Mouse (Mus musculus): ENCODE data around the gene Tmem262. TPM values are rescaled to one million over a fixed set of nuclear protein-coding genes. Genes with fewer than 3 reads are reported as not detected.

Gene Tmem262
- total RNA-seq, 2 experiments from 2014 or later: not detected

- ATAC-seq (replicated peaks; ENCODE audit: poor library complexity): no peak
These were observed 20.9 kb upstream of the Tmem262 start for GRCm38 (mm10) chr19:6058966-6059365.

- ATAC-seq (replicated peaks; ENCODE audit: poor library complexity): peak; percentile 68
These were observed 18.8 kb upstream of the Tmem262 start, which contains the start of gene Znhit2 for GRCm38 (mm10) chr19:6061021-6061533. Gene Znhit2, plus strand, starts transcription at chr19:6061192.

DNA sequence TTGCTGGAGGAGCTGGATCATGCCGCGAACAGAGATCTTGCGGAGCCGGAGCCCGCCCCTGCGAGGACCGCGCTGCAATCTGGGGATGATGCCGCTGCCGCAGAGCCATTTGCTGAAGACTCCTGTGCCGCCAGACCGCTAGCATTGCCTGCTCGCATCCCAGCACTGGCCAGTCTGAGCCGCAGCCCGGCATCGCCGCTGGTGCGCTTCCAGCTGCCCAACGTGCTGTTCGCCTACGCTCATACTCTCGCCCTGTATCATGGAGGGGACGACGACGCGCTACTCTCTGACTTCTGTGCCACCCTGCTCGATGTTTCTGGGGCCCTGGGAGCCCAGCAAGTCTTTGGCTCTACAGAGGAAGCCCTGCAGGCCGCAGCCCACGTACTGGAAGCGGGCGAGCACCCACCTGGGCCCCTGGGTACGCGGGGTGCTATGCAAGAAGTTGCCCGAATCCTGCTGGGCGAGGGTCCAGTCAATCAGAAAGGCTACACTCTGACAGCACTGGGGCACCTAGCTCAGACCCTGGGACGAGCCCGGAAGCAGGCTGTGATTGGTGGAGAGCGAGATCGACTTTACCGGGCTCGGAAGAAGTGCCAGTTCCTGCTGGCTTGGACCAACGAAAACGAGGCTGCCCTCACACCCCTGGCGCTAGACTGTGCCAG, 18.1 kb upstream of the Tmem262 start:
- ATAC-seq (replicated peaks; ENCODE audit: poor library complexity): peak; percentile 40

GRCm38 (mm10) chr19:6062418-6062817, 17.4 kb upstream of the Tmem262 start:
- no peak for ATAC-seq (replicated peaks; ENCODE audit: poor library complexity)

GRCm38 (mm10) chr19:6063081-6063480, 16.8 kb upstream of the Tmem262 start:
- ATAC-seq (replicated peaks; ENCODE audit: poor library complexity): no peak

DNA sequence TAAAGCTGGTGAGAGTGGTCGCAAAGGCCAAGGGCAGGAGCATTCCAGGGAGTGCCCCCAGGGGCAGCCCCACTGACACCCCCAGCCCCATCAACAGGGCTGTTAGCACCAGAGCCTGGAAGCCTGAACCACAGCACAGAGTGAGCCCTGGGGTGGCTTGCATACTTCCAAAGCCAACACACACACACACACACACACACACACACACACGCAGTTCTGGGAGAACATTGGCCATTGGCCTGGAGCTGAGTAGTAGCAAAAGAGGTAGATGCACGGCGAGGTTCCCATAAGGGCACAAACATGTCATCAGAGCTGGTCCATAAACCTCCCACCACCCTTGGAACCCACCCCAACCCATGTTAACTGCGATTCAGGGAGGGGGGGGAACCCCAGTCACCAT, 13.3 kb upstream of the Tmem262 start:
- ATAC-seq (replicated peaks; ENCODE audit: poor library complexity): no peak

GRCm38 (mm10) chr19:6067011-6067723, 12.7 kb upstream of the Tmem262 start:
- ATAC-seq (replicated peaks; ENCODE audit: poor library complexity): peak; percentile 81

DNA sequence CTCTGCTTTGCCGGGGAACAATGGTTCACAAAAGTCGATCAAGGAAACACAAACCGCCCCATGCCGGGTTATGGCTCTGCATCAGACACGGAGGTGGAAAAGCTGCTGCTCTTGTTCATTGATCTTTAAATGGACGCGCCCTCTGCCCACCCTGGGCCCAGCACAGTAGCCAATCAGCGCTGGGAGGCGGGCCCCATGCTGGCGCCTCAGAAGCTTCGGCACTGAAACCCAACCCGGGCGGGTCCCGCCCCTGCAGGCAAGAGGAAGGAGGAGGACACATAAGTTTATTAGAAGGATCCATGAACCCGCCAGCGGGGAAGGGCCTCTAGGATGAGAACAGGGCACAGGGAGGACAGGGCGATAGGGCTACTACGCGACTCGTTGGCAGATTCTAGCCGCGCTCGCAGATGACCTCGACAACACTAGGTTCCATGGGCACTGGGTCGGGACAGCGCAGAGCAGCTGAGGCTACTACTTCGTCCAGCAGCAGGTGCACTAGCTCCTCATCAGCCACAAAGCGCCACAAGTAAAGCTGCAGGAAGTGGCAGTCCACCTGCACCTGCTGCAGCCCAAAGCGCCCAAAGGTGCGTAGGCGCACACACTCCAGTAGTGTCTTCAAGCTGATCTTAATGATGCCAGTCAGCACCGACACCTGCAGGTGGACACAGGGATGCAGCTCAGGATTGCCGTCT, 12.0 kb upstream of the Tmem262 start, which contains the start of gene Tm7sf2:
Tm7sf2 (minus strand) TSS at position 650 of the 692 bp plus-strand sequence.
- peak; percentile 87 for ATAC-seq (replicated peaks; ENCODE audit: poor library complexity)

DNA sequence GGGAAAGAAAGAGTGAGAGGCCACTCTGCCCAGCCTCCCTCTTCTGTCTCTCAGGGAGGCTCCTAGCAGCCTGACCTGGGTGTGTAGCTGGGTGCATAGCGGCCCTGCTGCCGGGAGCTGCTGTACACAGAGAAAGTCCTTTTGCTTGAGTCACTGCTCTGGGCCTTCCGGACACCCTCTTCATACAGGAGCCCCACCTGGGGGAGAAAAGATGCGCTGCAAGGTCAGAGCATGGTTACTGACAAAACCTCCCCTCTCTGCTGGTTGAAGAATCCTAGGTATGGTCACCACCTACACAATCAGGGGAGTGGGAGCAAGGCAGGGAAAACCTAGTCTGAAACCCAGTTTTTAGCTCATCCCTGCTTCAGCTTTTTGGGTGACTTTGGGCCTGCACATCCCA, 10.9 kb upstream of the Tmem262 start:
- no peak for ATAC-seq (replicated peaks; ENCODE audit: poor library complexity)

GRCm38 (mm10) chr19:6069851-6070250, 10.0 kb upstream of the Tmem262 start:
- no peak for ATAC-seq (replicated peaks; ENCODE audit: poor library complexity)

DNA sequence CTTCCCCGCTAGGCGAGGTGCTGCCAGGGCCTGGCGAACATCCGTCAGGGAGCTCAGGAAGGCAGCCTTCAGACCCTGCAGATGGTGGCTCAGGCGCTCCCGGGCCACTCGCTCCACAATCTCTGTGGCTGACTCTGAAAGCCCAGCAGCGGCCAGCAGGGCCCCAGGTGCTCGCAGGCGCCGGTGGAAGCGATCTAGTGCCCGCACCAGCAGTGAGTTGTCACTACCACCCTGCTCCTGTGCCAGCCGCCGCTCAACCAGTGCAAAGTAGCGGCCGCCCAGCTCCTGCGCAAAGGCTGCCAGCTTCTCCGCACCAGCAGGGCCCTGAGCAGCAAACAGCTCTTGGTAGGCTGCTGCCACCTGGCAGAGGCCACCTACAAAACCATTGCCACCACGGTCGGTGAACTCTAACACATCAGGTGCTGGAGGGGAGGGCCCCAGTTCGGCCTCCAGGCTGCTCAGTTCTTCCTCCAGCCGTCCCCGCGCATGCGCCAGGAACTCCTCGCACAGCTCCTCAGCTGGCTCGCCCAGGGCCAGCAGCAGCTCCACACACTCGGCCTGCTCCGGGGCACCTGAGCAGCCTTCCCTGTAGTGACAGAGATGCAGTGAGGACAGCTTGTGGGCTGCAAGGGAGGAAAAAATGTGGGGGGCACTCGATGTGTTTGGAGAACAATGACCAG, 9.1 kb upstream of the Tmem262 start:
- ATAC-seq (replicated peaks; ENCODE audit: poor library complexity): no peak

DNA sequence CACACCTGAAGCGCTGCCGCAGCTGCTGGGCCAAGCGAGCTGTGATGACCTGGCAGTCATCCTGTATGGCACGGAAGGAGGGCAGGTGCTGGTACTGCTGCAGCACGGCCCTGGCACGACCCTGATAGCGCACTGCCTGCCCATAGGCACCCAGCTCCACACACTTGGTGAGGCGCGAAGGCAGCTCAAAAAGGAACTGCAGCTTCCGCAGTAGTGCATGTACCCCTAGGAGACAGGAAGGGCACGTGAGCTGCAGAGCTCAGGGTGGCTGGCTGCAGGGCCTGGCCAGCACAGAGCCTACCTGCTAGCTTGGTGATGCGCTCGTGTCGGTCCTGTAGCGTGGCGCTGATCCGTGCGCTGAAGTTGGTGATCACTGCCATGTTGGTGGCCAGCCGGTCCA, 8.6 kb upstream of the Tmem262 start:
- no peak for ATAC-seq (replicated peaks; ENCODE audit: poor library complexity)

GRCm38 (mm10) chr19:6073889-6074288, 5.9 kb upstream of the Tmem262 start:
- no peak for ATAC-seq (replicated peaks; ENCODE audit: poor library complexity)

DNA sequence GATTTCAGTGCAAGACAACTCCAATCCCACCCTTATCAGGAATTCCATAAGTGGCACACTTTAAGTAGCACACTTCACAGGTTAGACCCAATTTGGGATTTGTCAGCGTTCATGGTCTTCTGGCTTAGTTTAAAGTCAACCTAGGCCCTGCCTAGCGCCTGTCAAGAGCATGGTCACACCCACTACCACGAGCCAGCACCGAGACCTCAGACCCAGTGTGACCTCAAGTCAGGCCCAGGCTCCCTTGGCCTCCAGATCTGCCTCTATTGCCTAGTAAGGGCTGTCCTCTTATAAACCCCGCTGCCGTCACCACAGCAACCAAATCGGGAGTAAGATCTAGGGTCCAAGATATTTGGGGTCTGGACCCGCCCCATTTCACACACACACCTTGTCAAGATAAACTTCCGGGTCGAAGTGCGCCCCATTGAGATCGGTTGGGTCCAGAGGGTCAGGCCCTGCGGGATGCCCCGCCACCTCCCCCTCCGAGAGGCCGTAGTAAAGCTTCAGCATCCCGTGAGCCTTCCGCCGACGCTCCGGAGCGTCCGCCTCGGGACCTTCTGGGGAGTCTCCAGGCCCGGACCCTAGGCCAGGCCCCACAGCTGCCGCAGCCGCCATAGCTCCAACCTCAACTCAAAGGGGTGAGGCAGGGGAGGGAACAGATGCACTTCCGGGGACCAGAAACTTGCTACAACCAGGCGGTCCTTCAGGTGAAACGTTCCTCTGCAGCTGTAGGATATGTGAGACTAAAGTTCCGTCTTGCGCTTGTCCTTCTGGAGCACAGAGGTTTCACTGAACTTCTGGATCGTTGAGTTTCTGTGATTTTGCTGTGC, 3.1 kb upstream of the Tmem262 start, which contains the start of gene Vps51:
Vps51 (minus strand) TSS at position 668 of the 830 bp plus-strand sequence.
- peak; percentile 99 for ATAC-seq (replicated peaks; ENCODE audit: poor library complexity)

DNA sequence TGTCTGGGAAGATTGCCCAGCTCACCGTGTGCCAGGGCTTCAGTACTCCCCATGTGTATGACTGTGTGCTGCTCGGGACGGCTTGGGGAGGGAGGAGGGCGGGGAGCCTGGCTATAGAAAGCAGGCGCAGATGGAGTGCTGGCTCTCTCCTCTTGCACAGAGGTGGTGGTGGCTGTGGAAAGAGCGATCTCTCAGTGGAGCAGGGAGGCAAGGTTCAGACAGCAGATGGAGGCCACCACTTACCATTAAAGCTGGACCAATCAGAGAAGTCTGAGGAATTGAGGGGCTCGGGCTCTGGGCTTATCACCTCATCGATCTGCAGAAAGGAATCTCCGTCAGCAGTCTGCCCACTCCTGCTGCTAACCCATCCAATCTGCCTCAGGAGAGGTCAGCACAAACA, 2.3 kb downstream of the Tmem262 start, which contains the start of gene Gm28374:
Gm28374 (minus strand) TSS at position 101 of the 400 bp plus-strand sequence.
- ATAC-seq (replicated peaks; ENCODE audit: poor library complexity): no peak

- ATAC-seq (replicated peaks; ENCODE audit: poor library complexity): peak; percentile 95
These were observed 4.8 kb downstream of the Tmem262 start, which contains the start of the genes Zfpl1 and Cdca5 for GRCm38 (mm10) chr19:6084478-6085248. Gene Zfpl1, minus strand, starts transcription at chr19:6084956. Gene Cdca5, plus strand, starts transcription at chr19:6084983.

DNA sequence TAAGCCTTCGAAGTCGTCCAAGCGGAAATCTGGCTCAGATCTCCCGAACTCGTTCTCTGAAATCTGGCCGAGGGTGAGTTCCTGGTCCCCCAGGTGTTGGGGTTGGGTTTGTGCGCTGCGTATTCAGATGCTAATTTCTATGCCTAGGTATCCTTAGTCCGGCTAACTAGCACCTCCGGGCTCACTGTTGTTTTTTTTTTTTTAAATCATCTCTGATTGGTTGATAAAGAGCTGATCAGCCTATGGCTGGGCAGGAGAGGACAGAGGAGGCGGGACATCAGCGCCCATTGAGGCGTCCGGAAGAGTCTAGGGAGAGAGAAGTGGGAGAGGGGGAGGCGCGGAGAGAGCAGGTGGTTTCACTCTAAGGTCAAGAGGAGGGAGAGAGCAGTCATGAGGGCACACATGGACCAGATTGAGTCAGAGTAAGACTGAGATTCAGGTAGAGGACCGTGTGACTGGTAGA, 5.6 kb downstream of the Tmem262 start:
- ATAC-seq (replicated peaks; ENCODE audit: poor library complexity): peak; percentile 82

DNA sequence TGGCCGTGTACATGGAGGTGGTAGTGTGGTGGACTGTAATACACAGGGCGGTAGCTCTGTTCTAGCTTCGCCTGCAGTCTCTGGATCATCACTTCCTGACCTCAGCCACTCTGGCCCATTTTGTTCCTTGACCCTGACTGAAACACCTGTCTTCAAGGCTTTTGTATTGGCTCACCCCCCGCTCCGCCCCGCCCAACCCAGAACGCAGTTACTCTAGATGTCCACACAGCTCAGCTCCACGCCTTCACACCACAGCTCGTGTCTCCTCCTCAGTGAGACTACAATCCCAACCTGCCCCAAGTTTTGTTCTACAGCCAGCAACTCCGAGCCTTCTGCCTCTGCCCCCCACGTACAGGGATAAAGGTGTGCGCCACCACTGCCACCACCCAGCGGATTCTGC, 9.0 kb downstream of the Tmem262 start:
- no peak for ATAC-seq (replicated peaks; ENCODE audit: poor library complexity)

- no peak for ATAC-seq (replicated peaks; ENCODE audit: poor library complexity)
These were observed 14.3 kb downstream of the Tmem262 start, which contains the start of gene AC131692.1 for GRCm38 (mm10) chr19:6094119-6094518. Gene AC131692.1, plus strand, starts transcription at chr19:6094419.

Data from megakaryocyte progenitor cell, adult 5-6 weeks (primary cell).